Mouse (Mus musculus): ENCODE data around the gene Otub1.

DNA sequence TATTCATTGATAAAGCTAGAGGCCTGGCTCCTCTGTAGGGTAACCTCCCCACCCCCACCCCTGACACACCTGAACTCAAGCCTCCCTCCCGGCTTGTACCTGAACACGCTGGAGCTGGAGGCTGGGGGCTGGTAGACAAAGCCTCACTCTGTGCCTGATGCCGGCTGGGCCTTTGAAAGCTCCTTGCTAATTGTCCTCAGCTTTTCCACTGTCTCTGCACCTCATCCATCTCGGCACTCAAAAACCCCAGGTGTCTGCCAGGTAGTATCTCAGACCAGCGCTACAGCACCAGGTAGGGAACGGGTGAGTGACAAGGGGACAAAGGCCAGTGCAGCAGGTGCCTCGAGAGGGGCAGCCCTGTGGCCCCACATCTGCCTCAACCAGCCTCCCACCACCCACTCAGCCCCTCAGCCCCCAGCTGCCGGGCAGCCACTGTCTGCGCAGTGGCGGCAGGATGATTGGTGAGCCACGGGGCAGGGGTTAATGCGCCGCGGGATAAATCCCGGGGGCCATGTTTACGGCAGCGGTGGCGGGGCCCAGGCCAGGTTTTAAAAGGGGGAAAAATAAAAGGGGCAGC, 20.3 kb downstream of the Otub1 start:
- TF ChIP-seq POLR2A (IDR thresholded peaks at IDR 0.05; ENCODE audit: extremely low read depth, insufficient read depth, low read length) (no peak), CTCF (IDR thresholded peaks at IDR 0.05; ENCODE audit: low read depth, low read length) (no peak)

All from liver, adult 2 months (tissue).